Mouse (Mus musculus) myocyte (in vitro differentiated cells): ENCODE measurements around the gene Snx30.

ENCODE experiments used
- CEBPB ChIP-seq: IDR thresholded peaks from 2 replicates; pipeline ENCODE4 v1.6.1; 2011; ENCODE audit warnings: mild to moderate bottlenecking, moderate library complexity; ENCODE audit not compliant: poor library complexity, insufficient read depth, severe bottlenecking
- E2F4 ChIP-seq: IDR thresholded peaks from one replicate; pipeline ENCODE4 v1.6.1; 2011; ENCODE audit warnings: mild to moderate bottlenecking, control low read depth, moderate library complexity; ENCODE audit not compliant: insufficient read depth
- MAX ChIP-seq: IDR thresholded peaks from one replicate; pipeline ENCODE4 v1.6.1; 2011; ENCODE audit warnings: low read depth, mild to moderate bottlenecking, control low read depth
- MYOD1 ChIP-seq, 3 experiments: IDR thresholded peaks; one replicate each; pipeline ENCODE4 v1.6.1; 2011; ENCODE audit warnings: control low read depth in 2 of 3, low read depth in 2 of 3, mild to moderate bottlenecking in 2 of 3, moderate library complexity in 1 of 3; ENCODE audit not compliant: insufficient read length in 2 of 3, control insufficient read depth in 1 of 3
- MYOG ChIP-seq, 3 experiments: IDR thresholded peaks; one replicate each; pipeline ENCODE4 v1.6.1; 2011; ENCODE audit warnings: control low read depth in 2 of 3, low read depth in 2 of 3, mild to moderate bottlenecking in 2 of 3; ENCODE audit not compliant: insufficient read length in 2 of 3, control insufficient read depth in 1 of 3, insufficient read depth in 1 of 3
- POLR2A ChIP-seq: IDR thresholded peaks from one replicate; pipeline ENCODE4 v1.6.1; 2011; ENCODE audit warnings: low read depth, mild to moderate bottlenecking, control low read depth, moderate library complexity; ENCODE audit not compliant: insufficient read length
- POLR2AphosphoS2 ChIP-seq: IDR thresholded peaks from one replicate; pipeline ENCODE4 v1.6.1; 2011; ENCODE audit warnings: low read depth, control low read depth; ENCODE audit not compliant: insufficient read length
- REST ChIP-seq: IDR thresholded peaks from one replicate; pipeline ENCODE4 v1.6.1; 2011; ENCODE audit warnings: mild to moderate bottlenecking, control low read depth, moderate library complexity; ENCODE audit not compliant: insufficient read depth, insufficient read length
- SRF ChIP-seq: IDR thresholded peaks from one replicate; pipeline ENCODE4 v1.6.1; 2011; ENCODE audit warnings: low read depth; ENCODE audit not compliant: control insufficient read depth, insufficient read length
- TCF12 ChIP-seq: IDR thresholded peaks from one replicate; pipeline ENCODE4 v1.6.1; 2011; ENCODE audit warnings: mild to moderate bottlenecking, control low read depth; ENCODE audit not compliant: poor library complexity, insufficient read depth, severe bottlenecking
- TCF3 ChIP-seq: IDR thresholded peaks from one replicate; pipeline ENCODE4 v1.6.1; 2011; ENCODE audit warnings: low read depth, control low read depth; ENCODE audit not compliant: insufficient read length
- USF1 ChIP-seq: IDR thresholded peaks from one replicate; pipeline ENCODE4 v1.6.1; 2011; ENCODE audit warnings: low read depth, mild to moderate bottlenecking, control low read depth, moderate library complexity

GRCm38 (mm10) chr4:59824860-59825259 lies 19.2 kb downstream of the Snx30 start:
- TF ChIP-seq CEBPB (no peak), POLR2A (no peak), REST (no peak), POLR2AphosphoS2 (no peak), E2F4 (no peak), MYOG (IDR thresholded peaks at IDR 0.05; ENCODE audit: control insufficient read depth in 1 of 3, insufficient read depth in 1 of 3, insufficient read length in 2 of 3, low read depth in 2 of 3) (no peak), MYOD1 (IDR thresholded peaks at IDR 0.05; ENCODE audit: control insufficient read depth in 1 of 3, insufficient read length in 2 of 3, low read depth in 2 of 3) (no peak), USF1 (no peak), MAX (no peak), TCF12 (no peak), SRF (no peak), TCF3 (no peak)
